Mouse (Mus musculus): ENCODE measurements around the gene Eme2. TPM values are rescaled to one million over a fixed set of nuclear protein-coding genes. Genes with fewer than 3 reads are reported as not detected.
A peak's percentile ranks its signal among the peaks of the same experiment; 100 is the strongest.
"Not testable (repeated sequence)": the region's sequence is repeated elsewhere in the genome, so short reads cannot be mapped to it uniquely, and the experiment has no call there.

Gene Eme2
- 9.1 and 11.8 TPM in 2 replicates for total RNA-seq (2014; fragmentation: Nextera tagmentation)
- 13.7 and 15.2 TPM in 2 replicates for total RNA-seq (2017)

DNA sequence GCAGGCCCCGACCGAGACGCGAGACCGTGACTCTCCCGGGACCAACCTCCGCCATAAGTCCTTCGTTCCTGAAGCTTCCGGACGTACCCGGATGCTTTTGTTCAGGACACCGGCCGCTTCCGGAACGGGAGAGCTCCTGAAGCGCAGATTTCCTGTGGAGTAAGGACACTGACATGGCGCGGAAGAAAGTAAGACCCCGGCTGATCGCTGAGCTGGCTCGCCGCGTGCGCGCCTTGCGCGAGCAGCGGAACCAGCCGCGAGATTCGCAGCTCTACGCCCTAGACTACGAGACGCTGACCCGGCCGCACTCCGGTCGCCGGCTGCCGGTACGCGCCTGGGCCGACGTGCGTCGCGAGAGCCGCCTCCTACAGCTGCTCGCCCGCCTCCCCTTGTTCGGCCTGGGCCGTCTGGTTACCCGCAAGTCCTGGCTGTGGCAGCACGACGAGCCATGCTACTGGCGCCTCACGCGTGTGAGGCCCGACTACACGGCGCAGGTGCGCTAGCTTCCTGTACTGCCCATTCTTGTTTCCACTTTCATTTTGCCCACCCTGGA, at the start of gene Eme2, which contains the start of gene Mrps34:
Eme2 (minus strand) TSS at position 93 of the 553 bp plus-strand sequence.
Mrps34 (plus strand) TSS at position 122 of the 553 bp plus-strand sequence.
- ATAC-seq (replicated peaks; ENCODE audit: low FRiP score, low TSS enrichment, poor library complexity, severe bottlenecking), result peak; percentile 39

DNA sequence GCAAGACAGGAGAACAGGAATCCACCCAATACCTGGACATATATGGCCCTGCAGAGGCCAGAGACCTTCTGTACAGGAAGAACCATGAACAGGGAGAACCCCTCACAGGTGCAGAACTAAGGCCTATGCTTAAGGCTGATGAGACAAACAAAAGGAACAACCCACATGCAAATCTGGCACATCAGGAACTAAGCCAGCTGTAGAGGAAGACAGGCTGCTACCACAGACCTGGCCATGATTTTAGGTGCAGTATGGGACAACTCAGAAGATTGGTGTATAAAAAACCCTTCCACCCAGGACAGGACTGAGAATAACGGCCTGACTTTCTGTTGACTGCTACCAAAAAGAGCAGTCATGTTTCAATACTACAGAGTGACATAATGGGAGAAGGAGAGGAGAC, 48.7 kb upstream of the Eme2 start:
- ATAC-seq (replicated peaks; ENCODE audit: low FRiP score, low TSS enrichment, poor library complexity, severe bottlenecking), result not testable (repeated sequence)

DNA sequence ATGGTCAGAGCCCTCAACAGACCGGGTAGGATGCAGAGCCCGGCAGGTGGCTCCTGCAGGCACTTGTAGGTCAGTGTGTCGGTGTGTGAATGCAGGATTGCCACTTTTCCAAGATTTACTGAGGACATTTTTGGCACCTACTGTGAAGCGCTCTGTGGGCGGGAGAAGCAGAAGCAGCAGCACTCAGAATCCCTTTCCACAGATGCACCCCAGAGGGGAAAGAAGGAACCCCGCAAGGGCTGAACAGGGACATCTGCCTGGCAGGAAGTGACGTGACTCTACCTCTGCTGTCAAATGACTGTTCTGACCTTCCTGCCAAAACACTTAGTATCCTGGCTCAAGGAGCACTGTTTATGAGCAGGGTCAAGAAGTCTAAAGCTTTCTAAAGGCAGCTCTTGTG, 48.1 kb upstream of the Eme2 start:
- no peak for ATAC-seq (replicated peaks; ENCODE audit: low FRiP score, low TSS enrichment, poor library complexity, severe bottlenecking)

DNA sequence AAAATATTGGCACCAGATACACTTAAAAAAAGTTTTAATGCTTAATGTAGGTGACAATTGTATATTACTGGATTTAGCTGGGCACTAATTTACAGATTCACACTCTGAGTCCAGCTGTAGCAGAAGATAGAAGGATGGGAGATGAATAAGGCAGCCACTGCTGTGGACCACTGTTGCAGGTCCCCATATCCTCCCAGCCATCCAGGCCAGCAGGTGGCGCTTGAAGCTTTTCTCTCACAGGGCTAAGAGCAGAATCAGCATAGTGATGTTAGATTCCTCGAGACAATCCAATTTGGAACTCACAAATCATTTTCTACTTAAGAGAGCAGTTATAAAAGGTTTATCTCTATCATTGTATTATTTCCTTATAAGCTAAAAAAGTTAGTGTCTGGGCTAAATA, 47.6 kb upstream of the Eme2 start:
- peak; percentile 87 for ATAC-seq (replicated peaks; ENCODE audit: low FRiP score, low TSS enrichment, poor library complexity, severe bottlenecking)

DNA sequence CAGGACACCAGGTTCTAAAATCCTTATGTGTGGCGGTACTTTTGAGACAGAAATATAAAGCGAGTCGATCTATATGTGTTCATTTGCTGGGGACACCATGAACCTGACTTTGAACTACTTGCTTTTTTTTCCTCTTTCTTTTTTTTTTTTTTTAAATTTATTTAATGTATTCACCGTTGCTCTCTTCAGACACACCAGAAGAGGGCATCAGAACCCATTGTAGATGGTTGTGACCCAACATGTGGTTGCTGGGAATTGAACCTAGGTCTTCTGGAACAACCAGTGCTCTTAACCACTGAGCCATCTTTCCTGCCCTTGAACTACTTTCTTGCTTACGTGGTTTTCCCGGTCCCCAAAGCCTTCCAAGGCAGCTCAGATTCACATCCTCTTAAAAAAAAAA, 42.4 kb upstream of the Eme2 start:
- ATAC-seq (replicated peaks; ENCODE audit: low FRiP score, low TSS enrichment, poor library complexity, severe bottlenecking), result no peak

DNA sequence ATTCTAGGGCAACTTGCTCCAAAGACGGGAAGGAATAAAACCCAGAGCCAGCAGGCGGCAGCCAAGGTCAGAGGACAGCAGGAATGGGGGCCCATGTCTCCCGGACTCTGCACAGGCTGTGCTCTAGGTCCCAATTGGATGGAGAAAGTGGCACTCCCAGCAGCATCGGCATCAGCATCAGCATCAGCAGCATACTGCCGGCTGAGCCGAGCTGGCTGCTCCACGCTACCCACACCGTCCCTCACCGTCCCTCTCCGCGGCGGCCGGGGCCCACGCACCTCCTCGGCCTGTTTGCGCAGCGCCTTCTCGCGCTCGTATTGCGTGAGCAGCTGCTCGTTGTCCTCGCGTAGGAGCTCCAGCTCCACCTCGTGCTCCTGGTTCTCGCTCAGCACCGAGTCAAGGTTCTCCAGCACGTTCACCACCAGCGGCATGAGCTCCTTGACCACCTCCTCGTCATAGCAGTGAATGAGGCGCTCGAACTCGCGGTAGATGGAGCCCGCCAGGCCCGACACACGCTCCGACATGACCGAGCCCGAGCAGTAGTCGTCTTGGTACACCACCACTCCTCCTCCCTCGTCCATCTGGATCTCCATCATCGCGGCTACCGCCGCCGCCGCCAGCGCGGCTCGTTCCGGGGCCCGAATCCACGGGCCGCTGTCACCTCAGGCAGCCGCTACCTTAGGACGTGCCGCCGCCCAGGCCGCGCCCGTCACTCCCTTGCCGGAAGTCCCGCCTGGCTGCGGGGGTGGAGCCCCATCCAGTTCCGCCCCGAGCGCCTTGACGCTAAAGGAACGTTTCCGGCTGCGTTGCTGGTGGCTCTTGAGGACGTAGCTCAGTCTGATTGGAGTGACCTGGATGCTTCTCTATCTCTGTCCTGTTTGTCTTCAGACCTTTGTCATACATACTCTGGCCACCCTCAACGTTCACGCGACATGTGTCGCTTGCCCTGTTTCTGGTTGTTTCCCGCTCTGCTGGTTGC, 41.7 kb upstream of the Eme2 start, which contains the start of gene Mapk8ip3:
Mapk8ip3 (minus strand) TSS at position 719 of the 979 bp plus-strand sequence.
- ATAC-seq (replicated peaks; ENCODE audit: low FRiP score, low TSS enrichment, poor library complexity, severe bottlenecking), result peak; percentile 95

DNA sequence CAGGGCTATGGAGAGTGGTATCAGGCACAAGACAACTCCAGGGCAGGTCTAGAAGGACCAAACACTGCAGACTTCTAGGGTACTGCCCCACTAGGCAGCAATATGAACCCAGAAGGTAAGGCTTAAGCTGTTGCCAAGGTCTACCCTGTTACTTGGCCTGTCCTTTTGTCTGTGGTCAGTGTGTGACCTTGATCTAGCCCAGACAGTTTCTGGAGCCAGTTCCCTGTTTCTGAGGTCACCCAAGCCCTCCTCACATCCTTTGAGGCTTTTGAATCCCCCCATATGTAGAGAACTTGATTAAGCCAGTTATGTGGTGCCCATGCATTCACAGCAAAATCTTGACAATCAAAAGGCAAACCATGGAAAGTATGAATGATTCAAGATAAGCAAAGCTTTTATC, 40.8 kb upstream of the Eme2 start:
- no peak for ATAC-seq (replicated peaks; ENCODE audit: low FRiP score, low TSS enrichment, poor library complexity, severe bottlenecking)

DNA sequence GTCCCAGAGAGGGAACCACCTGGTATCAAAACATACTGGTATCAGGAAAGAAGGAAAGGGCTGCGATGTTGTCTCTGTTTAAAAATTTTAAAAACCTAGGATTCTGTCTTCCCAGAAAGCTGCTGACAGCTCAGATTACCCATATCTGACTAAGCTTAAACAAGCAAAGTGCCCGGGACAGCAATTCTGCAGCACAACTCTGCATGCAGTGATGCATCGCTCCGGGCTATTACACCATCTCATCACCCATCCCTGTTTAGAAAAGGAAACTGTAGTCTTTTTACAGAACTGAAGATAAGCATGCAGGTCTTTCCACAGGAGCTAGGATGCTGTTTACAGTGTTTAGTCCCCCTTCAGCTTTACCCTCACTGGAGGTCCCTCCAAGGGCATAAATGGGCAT, 40.0 kb upstream of the Eme2 start:
- no peak for ATAC-seq (replicated peaks; ENCODE audit: low FRiP score, low TSS enrichment, poor library complexity, severe bottlenecking)

DNA sequence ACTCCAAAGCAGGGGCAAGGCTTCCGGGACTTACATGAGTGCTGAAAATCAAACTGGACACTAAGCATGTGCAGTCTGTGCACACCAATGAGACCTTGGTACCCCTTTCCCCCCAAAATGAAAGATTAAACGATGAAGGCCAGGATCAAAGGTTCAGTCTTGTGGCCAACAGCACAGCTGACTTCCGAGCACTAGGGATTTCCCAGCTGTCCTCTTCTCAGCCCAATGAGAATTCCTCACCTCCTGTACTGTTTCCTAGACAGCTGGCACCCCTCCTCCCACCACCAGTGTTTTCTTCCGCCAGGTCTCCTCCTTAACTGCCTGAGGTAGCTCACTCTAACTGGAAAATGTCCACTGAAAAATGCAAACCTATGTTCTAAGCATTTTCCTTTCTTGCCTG, 38.3 kb upstream of the Eme2 start:
- ATAC-seq (replicated peaks; ENCODE audit: low FRiP score, low TSS enrichment, poor library complexity, severe bottlenecking), result no peak

DNA sequence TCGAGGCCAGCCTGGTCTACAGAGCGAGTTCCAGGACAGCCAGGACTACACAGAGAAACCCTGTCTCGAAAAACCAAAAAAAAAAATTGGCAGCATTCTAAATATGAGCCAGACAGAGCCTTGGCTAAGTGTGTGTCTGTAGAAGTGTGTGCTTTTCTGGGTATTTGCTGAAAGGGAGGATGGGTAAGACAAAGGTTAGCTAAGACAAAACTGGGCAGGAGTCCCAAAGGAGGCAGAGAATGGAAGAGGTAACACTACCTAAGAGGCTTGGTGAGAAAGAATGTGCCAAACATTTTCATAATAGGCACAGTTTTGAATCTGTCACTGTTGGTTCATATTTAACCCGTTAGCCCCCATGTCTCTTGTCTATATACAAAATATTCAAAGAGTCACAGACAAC, 37.5 kb upstream of the Eme2 start:
- ATAC-seq (replicated peaks; ENCODE audit: low FRiP score, low TSS enrichment, poor library complexity, severe bottlenecking), result no peak

DNA sequence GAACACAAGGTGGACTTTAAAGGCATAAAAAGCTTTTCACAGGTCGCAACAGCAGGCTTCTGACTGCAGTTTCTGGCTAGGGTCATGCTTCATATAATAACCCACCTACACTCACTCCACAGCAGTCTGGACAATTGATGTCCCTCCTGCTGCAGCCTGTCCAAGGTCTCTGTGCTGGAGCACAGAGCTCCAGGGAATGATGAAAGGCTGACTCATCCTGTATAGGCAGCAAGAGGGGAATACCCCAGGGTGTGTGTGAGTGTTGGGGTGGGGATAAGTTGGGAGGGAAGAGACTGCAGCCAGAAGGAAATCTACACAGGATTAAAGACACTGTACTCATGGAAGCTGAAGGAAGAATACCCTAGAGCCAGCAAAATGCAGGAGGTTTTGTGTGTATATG, 34.6 kb upstream of the Eme2 start:
- no peak for ATAC-seq (replicated peaks; ENCODE audit: low FRiP score, low TSS enrichment, poor library complexity, severe bottlenecking)

DNA sequence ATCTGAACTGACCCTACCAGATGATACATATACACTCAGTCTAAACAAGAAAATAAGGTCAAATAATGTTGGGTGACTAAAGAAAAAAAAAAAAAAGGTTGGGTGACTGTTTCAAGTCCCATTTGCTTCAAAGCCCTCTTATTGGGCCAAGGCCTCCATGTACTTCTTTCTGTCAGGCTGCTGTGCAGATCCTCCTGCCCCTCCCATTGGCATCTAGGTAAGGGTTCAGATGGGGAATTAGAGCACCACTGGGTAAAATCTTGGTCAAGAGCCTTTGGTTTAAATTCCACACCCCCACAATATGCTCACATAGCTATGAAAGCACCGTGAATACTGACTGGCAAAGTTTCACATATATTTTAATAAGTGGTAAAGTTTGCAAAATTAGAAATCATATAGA, 28.4 kb upstream of the Eme2 start:
- ATAC-seq (replicated peaks; ENCODE audit: low FRiP score, low TSS enrichment, poor library complexity, severe bottlenecking), result no peak

DNA sequence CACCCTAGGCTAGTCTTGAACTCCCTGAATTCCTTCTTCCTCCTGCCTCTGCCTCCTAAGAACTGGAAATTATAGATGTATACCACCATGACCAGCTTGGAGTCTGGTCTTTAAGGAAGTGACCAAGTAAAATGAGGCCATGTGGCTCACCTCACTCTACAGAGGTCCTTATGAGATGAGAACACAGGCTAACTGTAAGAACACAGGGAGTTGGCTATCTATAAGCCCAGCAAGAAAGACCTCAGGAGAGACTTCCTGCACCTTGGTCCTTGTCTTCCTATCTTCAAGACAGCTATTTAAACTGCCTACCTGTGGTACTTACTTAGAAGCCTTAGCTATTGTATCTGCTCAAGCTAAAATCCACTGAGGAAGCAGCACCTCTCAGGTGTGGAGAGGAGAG, 19.1 kb upstream of the Eme2 start:
- no peak for ATAC-seq (replicated peaks; ENCODE audit: low FRiP score, low TSS enrichment, poor library complexity, severe bottlenecking)

DNA sequence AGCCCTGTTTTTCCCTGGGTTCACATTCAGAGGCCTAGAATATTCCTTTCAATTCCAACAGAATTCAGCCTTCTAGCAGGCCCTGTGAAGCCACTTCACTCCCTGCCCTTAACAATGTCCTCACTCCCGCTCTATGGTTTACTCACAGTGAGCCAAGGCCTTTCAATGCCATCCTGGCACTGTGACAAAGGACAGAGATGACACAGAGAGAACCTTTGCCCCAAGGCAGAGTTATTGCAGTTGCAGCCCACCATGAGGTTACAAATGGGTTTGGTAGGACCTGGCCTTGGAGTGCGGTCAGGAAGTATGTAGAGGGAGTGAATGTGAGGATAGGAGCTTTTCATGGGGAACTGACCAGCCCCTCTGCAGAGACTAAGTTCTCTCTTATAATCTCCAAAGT, 12.7 kb upstream of the Eme2 start:
- no peak for ATAC-seq (replicated peaks; ENCODE audit: low FRiP score, low TSS enrichment, poor library complexity, severe bottlenecking)

DNA sequence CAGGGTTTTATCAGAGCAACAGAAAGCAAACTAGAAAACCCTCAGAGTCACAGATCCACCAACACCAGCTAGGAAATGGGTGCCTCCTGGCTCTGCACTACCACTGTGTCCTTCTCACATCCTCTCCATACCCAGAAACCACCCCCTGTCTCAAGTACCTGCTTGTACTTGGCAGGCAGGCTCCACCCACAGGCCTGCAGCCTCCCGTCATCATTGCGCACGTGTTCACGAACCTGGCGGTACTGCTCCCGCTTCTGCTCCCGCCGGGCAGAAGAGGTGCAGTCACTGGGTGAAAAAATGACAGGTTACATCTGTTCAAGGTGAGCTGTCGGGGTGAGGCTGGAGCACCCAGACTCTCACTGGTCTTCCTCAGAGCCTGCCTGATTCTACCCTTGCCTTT, 8.9 kb upstream of the Eme2 start:
- no peak for ATAC-seq (replicated peaks; ENCODE audit: low FRiP score, low TSS enrichment, poor library complexity, severe bottlenecking)

DNA sequence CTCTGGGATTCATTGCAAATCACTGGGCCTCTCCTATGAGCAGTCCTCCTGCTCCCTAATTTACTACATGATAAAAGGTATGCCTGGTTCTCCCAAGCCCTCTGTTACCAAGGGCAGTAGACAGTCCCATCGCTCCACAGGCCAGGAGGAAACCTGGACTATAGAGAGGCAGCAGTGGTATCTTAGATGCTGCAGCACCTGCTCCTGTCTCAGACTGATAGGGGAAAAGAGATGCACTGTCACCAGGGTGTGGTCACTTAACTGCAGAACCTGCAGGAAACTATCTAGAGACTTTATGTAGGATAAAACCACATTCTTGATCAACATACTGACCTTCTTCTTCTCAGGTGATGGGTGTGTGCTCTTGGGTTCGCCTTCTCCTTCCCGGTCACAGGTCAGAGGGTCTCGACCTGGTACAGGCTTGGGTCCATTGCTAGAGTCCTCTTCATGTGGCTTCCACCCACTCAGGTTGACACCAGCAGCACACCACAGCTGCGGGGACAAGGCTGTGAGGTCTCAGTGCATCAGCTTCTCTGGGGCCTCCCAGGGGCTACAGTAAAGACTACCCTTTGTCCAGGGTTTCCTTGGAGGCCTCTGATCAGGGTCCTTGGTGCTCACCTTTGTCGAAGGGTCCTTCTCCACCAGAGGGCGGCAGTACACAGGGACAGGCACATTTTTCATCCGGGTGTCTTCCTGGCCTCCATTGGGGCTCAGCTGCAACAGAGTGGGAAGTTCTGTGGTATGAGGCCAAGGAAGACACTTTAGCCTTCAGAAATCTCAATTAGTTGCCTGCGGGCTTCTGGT, 8.0 kb upstream of the Eme2 start:
- peak; percentile 87 for ATAC-seq (replicated peaks; ENCODE audit: low FRiP score, low TSS enrichment, poor library complexity, severe bottlenecking)

DNA sequence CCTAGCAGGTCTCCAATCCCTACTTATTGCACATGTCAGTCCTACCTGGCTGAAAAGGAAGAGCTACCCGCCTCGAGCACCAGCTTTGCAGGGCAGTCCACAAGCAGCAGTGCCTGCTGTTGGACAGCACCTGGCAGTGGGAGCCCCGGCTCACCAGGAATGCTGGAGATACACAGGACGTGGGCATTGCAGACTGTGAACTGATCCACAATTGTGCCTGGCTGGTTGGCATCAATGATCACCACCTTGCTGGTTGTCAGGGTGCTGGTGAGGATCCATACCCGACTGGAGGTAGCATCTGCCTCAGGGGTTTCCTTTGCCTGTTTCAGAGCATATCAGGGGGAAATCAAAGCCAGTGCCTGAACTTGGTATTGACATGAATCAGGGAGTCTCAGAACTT, 7.2 kb upstream of the Eme2 start:
- ATAC-seq (replicated peaks; ENCODE audit: low FRiP score, low TSS enrichment, poor library complexity, severe bottlenecking), result no peak

DNA sequence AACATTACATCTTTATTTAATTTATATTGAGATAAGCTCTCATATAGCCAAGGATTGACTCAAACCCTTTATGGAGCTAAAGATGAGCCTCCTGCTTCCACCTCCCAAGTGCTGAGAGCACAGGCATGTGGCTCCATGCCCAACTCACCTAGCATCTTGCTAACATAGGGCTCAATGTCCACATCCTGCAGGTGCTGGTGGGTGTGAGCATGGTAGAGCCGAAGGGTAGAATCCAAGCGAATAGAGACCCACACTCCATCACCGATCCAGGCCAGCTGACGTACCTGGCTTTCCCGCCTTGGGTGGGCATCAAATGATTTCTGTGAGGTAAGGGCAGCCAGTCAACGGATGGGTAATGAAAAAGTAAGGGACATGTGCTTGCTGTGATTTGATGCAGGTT, 5.1 kb upstream of the Eme2 start:
- no peak for ATAC-seq (replicated peaks; ENCODE audit: low FRiP score, low TSS enrichment, poor library complexity, severe bottlenecking)

DNA sequence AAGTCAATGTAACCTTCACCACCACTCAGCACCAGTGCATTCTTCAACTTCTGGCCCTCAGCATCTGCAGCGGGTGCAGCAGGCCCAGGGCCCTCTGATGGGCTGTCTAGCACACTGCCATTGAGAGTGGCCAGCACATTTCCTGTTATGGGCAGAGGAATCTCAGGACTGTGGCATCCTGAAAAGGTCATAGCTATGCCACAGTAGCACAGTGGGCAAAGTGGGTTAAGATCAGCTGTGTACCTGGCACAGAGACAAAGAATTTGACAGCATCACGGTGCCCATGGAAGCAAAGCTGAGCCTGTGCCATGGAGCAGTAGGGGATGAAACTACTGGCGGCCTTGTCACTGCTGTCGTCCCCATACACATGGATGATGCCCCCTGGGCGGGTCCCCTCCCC, 4.3 kb upstream of the Eme2 start:
- ATAC-seq (replicated peaks; ENCODE audit: low FRiP score, low TSS enrichment, poor library complexity, severe bottlenecking), result no peak
